Mouse (Mus musculus) frontal cortex, adult (tissue): ENCODE results near the gene 6820408C15Rik.

Experiments used
- ATAC-seq: cut with Nextera tagmentation; 2 replicates; pipeline ENCODE4 v1.9.2; 2017; ENCODE audit warnings: mild to moderate bottlenecking, moderate library complexity, mixed read lengths; ENCODE audit not compliant: low TSS enrichment

The 6820408C15Rik gene

DNA sequence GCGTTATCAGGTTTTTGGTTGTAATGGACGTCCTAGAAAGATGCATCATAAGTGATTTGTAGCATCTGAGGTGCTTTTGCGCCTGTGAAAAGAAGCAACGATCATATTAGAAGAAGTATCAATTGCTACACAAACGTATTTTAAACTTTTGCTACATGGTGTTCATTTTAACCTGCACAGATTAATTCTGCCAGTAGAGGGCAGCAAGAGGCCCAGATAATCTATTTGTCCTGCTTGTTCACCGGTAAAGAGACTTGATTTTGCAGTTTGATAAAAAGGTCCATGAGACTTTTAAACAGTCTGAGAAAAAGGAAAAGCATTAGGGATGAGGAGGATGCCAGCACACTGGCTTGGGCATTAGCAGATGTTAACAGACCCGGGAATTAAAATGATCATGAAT is 55.6 kb downstream of the 6820408C15Rik start:
- no peak; the same call in 1 of the 2 replicates for ATAC-seq

DNA sequence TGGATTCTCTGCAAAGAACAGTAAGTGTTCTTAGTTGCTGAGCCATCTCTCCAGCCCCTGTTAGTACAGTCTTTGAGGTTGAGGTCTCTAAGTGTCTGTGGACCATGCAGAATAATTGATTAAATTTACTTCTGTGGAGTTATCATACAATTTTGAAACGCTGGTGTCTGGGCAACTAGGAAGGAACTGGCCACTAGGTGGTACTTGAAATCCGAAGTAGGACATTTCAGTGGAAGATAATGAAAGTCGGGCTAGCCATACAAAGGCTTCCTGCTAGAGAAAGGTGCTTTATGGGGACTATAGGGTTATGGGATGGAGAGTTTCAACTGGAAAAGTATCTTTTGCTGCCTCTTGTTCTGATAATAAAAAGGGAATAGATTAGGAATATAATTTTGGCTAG is 57.0 kb downstream of the 6820408C15Rik start:
- ATAC-seq: peak; percentile 38; the same call in 1 of the 2 replicates

DNA sequence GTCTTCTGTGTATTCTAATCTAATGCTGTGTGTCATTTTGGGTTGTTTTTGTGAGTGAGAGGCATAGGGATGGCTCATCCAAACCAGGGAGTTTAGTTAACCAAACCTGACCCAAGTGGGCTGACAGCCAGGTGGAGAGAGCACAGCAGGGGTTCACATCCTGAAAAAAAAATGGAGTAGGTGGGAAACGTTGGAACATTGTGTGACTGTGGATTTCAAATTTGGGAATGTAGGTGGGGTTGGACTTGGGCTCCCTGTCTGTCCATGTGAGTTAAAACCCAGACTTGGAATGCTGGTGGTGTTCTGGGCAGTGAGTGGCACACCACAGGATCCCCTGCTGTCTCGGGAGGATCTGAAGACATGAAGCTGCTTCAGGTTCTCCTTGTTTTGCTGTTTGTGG is 61.4 kb downstream of the 6820408C15Rik start, which contains the start of gene Defb20:
Defb20 (plus strand) TSS at position 301 of the 400 bp plus-strand sequence.
- ATAC-seq: no peak

DNA sequence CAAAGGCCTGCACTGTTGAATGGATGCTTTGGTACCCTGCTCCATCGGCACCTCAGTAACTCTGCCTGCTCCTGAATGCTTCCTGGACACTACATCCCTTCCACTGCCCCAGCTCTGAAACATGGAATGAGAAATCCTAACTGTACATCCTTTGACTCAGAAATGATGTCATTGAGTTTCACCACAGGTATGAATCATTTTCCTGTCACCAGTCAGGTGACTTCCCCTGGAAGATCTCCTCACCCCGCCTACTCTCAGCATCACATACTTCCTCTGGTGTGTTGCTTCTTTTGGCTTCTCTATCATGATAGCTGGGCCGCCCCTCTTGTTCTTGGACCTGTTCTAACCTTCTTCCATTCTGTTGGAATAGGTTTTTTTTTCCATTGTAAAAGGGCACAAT is 65.5 kb downstream of the 6820408C15Rik start:
- ATAC-seq: no peak

DNA sequence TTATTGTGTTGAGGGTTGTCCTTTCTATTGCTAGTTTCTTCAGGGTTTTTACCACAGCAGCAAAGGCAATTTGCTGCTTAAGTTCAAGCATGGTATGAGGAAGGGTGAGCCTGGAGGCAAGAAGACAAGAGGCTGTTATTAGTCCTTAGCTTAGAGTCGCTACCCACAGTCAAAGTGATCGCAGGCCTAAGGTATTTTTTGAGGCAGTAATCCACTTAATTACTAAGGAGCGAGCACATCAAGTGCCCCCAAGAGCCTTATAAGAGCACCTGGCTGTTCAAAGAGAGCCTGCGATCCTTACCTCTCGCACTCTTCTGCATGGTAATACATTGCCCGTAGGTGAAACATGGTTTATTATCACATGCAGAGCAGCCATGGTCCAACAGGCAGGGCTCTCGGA is 66.3 kb downstream of the 6820408C15Rik start:
- no peak for ATAC-seq

DNA sequence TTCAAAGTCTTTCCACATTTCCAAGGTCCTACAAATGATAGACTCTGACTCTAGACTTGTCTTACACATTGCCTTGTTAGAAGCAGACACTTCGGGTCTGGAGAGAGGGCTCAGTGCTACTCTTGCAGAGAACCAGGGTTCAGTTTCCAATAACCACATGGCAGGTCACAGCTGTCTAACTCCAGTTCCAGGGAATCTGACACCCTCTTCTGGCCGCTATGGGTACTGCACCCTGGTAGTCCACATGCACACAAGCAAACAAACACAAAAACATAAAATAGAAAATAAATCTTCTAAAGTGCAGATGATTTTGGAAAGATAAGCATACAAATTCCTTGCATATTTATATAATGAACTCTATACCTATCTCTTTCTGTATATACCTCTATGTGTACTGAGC is 71.6 kb downstream of the 6820408C15Rik start:
- ATAC-seq: no peak

DNA sequence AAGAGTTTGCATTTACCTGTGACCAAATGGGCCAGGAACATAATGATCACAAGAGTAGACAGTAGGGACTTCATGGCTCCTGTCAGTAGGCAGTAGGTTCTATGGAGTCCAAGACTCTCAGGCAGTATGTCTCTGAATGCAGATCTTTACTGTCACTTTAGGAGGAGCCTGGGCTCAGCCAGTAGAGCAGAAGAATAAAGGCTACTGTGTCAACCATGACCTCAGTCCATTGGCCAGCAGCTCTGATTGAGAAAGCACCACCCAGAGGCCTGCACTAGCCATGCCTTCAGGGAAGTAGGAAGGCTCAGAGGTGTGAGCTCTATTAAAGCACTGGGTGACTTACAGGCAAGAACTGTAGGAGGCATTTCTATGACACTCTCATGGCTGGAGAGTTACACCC is 74.7 kb downstream of the 6820408C15Rik start, which contains the start of gene Defb22:
Defb22 (minus strand) TSS at position 101 of the 400 bp plus-strand sequence.
- ATAC-seq: no peak

DNA sequence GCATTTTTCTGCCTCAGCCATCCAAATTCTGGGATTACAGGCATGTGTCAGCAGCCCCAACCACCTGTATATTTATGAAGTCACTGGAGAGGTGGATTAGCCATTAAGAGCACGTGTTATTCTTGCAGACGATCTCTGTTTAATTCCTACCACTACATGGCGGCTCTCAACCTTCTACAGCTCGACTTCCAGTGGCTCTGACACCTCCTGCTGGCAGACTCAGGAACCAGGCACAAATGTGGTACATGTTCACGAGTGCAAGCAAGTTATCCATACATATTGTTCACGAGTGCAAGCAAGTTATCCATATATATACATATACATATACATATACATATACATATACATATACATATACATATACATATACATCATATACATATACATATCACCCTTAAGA is 77.8 kb downstream of the 6820408C15Rik start:
- no peak for ATAC-seq
